Mouse (Mus musculus) kidney, postnatal 0 days (tissue): Measurements from ENCODE around the gene Lypd6. TPM values are rescaled to one million over a fixed set of nuclear protein-coding genes. Genes with fewer than 3 reads are reported as not detected.

Experiments
- ATAC-seq: fragments of 200-750 bp; cut with Nextera tagmentation; replicated peaks from 2 replicates; pipeline ENCODE4 v1.8.0; 2017; ENCODE audit warnings: low read depth, moderate number of reproducible peaks, moderate TSS enrichment, moderate library complexity; ENCODE audit not compliant: low FRiP score
- DNase-seq: peaks from one replicate; pipeline ENCODE4 v3.0.0-alpha.2; 2016; ENCODE audit warnings: low spot score
- H3K27ac ChIP-seq: fragments of 300-500 bp; sonication (generic); 2 replicates; pipeline ENCODE4 v1.5.1; 2014; ENCODE audit warnings: mild to moderate bottlenecking
- H3K27me3 ChIP-seq: fragments of 300-500 bp; sonication (generic); 2 replicates; pipeline ENCODE4 v1.6.1; 2014; ENCODE audit warnings: low read length, mixed read lengths; ENCODE audit not compliant: insufficient read depth
- H3K36me3 ChIP-seq: fragments of 300-500 bp; sonication (generic); 2 replicates; pipeline ENCODE4 v1.6.1; 2014; ENCODE audit warnings: low read length, mixed read lengths; ENCODE audit not compliant: insufficient read depth
- H3K4me1 ChIP-seq: fragments of 300-500 bp; sonication (generic); replicated peaks from 2 replicates; pipeline ENCODE4 v1.6.1; 2014; ENCODE audit warnings: antibody characterized with exemption, low read length, mixed read lengths; ENCODE audit not compliant: insufficient read depth
- H3K4me2 ChIP-seq: fragments of 300-500 bp; sonication (generic); 2 replicates; pipeline ENCODE4 v1.6.1; 2014; ENCODE audit warnings: mild to moderate bottlenecking, low read length, moderate library complexity, mixed read lengths
- H3K4me3 ChIP-seq: fragments of 300-500 bp; sonication (generic); replicated peaks from 2 replicates; pipeline ENCODE4 v1.5.1; 2014; ENCODE audit warnings: low read depth, low read length
- H3K9ac ChIP-seq: fragments of 300-500 bp; sonication (generic); 2 replicates; pipeline ENCODE4 v1.6.1; 2014; ENCODE audit warnings: low read depth, low read length
- H3K9me3 ChIP-seq: fragments of 300-500 bp; sonication (generic); replicated peaks from 2 replicates; pipeline ENCODE4 v1.6.1; 2016; ENCODE audit warnings: low read length, inconsistent platforms, mixed read lengths
- CTCF ChIP-seq: IDR thresholded peaks from 2 replicates; pipeline ENCODE4 v1.5.1; 2016; ENCODE audit warnings: antibody characterized with exemption, low read depth, mild to moderate bottlenecking, moderate library complexity
- WGBS: fragments of 180-500 bp; shearing (Covaris S2); extraction: QIAGEN DNeasy Blood & Tissue Kit; methylation state at CpG from one replicate; pipeline ENCODE4 v1.1.7; 2014; 5-methylcytosine and 5-hydroxymethylcytosine counted together
- polyA plus RNA-seq: library from polyadenylated mRNA; unstranded; fragments of >200 nt; fragmentation: Nextera tagmentation; extraction: Ambion mirVana; gene quantifications from 2 replicates; pipeline ENCODE4 v1.2.1, GENCODE M21; 2015

The Lypd6 gene
- polyA plus RNA-seq, 1 experiment from 2014 or later: 8.6 TPM

GRCm38 (mm10) chr2:50143672-50144071, 77.4 kb downstream of the Lypd6 start:
- no peaks in the 10 kb centered on the region for H3K27me3 ChIP-seq
- H3K36me3 ChIP-seq: no peaks in the 10 kb centered on the region
- ATAC-seq: no peak
- TF ChIP-seq CTCF: no peak
- H3K4me2 ChIP-seq: no peak overlapping the region
- no peak overlapping the region for H3K4me3 ChIP-seq
- 70% methylated on average over 6 of the region's 6 CpGs for WGBS
- no peaks in the 10 kb centered on the region for H3K4me1 ChIP-seq
- H3K9ac ChIP-seq: no peak overlapping the region
- no peak overlapping the region for H3K27ac ChIP-seq
- H3K9me3 ChIP-seq: no peaks in the 10 kb centered on the region
- DNase-seq: no peak

- ATAC-seq (no peak), DNase-seq (peak; percentile 38)
- Histone ChIP-seq H3K4me1 (peaks cover 5% of the 10 kb centered on the region), H3K9me3 (no peaks in the 10 kb centered on the region), H3K36me3 (no peaks in the 10 kb centered on the region), H3K27me3 (no peaks in the 10 kb centered on the region), H3K27ac (no peak overlapping the region), H3K4me2 (no peak overlapping the region), H3K9ac (no peak overlapping the region), H3K4me3 (no peak overlapping the region)
- no peak for TF ChIP-seq CTCF
- 61% methylated on average over 9 of the region's 9 CpGs for WGBS
Measured at GRCm38 (mm10) chr2:50147308-50147707, 81.1 kb downstream of the Lypd6 start.

GRCm38 (mm10) chr2:50149257-50150202, 83.3 kb downstream of the Lypd6 start:
- ATAC-seq (peak; percentile 67; the same call in 1 of the 2 replicates), DNase-seq (no peak)
- H3K9me3 ChIP-seq: no peaks in the 10 kb centered on the region
- H3K9ac ChIP-seq: no peak overlapping the region
- no peak overlapping the region for H3K4me2 ChIP-seq
- no peaks in the 10 kb centered on the region for H3K36me3 ChIP-seq
- no peak overlapping the region for H3K27ac ChIP-seq
- no peak overlapping the region for H3K4me3 ChIP-seq
- no peak for TF ChIP-seq CTCF
- H3K27me3 ChIP-seq: no peaks in the 10 kb centered on the region
- H3K4me1 ChIP-seq: peaks cover 5% of the 10 kb centered on the region
- whole genome bisulfite sequencing: 49% methylated on average over 6 of the region's 6 CpGs

- Histone ChIP-seq H3K4me1 (peaks cover 5% of the 10 kb centered on the region), H3K4me3 (no peak overlapping the region), H3K9ac (no peak overlapping the region), H3K36me3 (no peaks in the 10 kb centered on the region), H3K27ac (no peak overlapping the region), H3K9me3 (no peaks in the 10 kb centered on the region), H3K4me2 (no peak overlapping the region), H3K27me3 (no peaks in the 10 kb centered on the region)
- 76% methylated on average over 7 of the region's 7 CpGs for WGBS
- ATAC-seq (peak; percentile 71; the same call in 1 of the 2 replicates), DNase-seq (no peak)
- no peak for TF ChIP-seq CTCF
Measured at GRCm38 (mm10) chr2:50150203-50150590, 84.0 kb downstream of the Lypd6 start.

- H3K27ac ChIP-seq: no peak overlapping the region
- H3K9me3 ChIP-seq: no peaks in the 10 kb centered on the region
- peaks cover 5% of the 10 kb centered on the region for H3K4me1 ChIP-seq
- no peak overlapping the region for H3K4me2 ChIP-seq
- no peaks in the 10 kb centered on the region for H3K36me3 ChIP-seq
- WGBS: 74% methylated on average over 5 of the region's 5 CpGs
- no peak for DNase-seq
- H3K4me3 ChIP-seq: no peak overlapping the region
- TF ChIP-seq CTCF: no peak
- H3K27me3 ChIP-seq: no peaks in the 10 kb centered on the region
- no peak for ATAC-seq
- no peak overlapping the region for H3K9ac ChIP-seq
Measured at GRCm38 (mm10) chr2:50150816-50151215, 84.6 kb downstream of the Lypd6 start.

- no peak for TF ChIP-seq CTCF
- DNase-seq (no peak), ATAC-seq (no peak)
- Histone ChIP-seq H3K4me3 (no peak overlapping the region), H3K27me3 (no peaks in the 10 kb centered on the region), H3K9me3 (no peaks in the 10 kb centered on the region), H3K4me2 (no peak overlapping the region), H3K4me1 (peaks cover 5% of the 10 kb centered on the region), H3K27ac (no peak overlapping the region), H3K9ac (no peak overlapping the region), H3K36me3 (no peaks in the 10 kb centered on the region)
- 67% methylated on average over 2 of the region's 2 CpGs for WGBS
Measured at GRCm38 (mm10) chr2:50151401-50151800, 85.2 kb downstream of the Lypd6 start.
